Mouse (Mus musculus) CH12.LX (cell line): ENCODE measurements around the gene Gm9817. TPM values are rescaled to one million over a fixed set of nuclear protein-coding genes. Genes with fewer than 3 reads are reported as not detected.
A peak's percentile ranks its signal among the peaks of the same experiment; 100 is the strongest.
"Not testable (repeated sequence)": the region's sequence is repeated elsewhere in the genome, so short reads cannot be mapped to it uniquely, and the experiment has no call there.

ENCODE experiments used
- DNase-seq: peaks from one replicate; pipeline ENCODE4 v3.0.0-alpha.2; 2013; ENCODE audit errors: extremely low read depth
- H3K27ac ChIP-seq: 2 replicates; pipeline ENCODE4 v1.5.1; 2012; ENCODE audit warnings: low read depth, mild to moderate bottlenecking, control low read depth, moderate library complexity; ENCODE audit not compliant: insufficient read depth
- H3K27me3 ChIP-seq: replicated peaks from 2 replicates; pipeline ENCODE3; 2012; ENCODE audit warnings: inconsistent platforms
- H3K36me3 ChIP-seq, 2 experiments: replicated peaks in 1 of 2; 2 replicates each; pipeline versions ENCODE3 to v1.6.1; 2012; ENCODE audit warnings: inconsistent platforms in 1 of 2, low read length in 1 of 2, mild to moderate bottlenecking in 1 of 2, mixed read lengths in 1 of 2, moderate library complexity in 1 of 2; ENCODE audit not compliant: control insufficient read depth in 1 of 2, insufficient read depth in 1 of 2
- H3K4me1 ChIP-seq, 2 experiments: 2 replicates each; pipeline ENCODE4 v1.6.1; 2012; ENCODE audit warnings: inconsistent platforms in 1 of 2, moderate library complexity in 1 of 2; ENCODE audit not compliant: insufficient read depth in 2 of 2, control insufficient read depth in 1 of 2
- H3K4me2 ChIP-seq: 2 replicates; pipeline ENCODE4 v1.6.1; 2012; ENCODE audit warnings: low read depth, mild to moderate bottlenecking, control low read depth; ENCODE audit not compliant: poor library complexity, insufficient read depth, severe bottlenecking
- H3K4me3 ChIP-seq, 3 experiments: fragments of 150-350 bp in 1 of 3; sonication (generic) in 1 of 3; replicated peaks in 1 of 3; 2 replicates each; pipeline versions ENCODE3 to v1.5.1; 2011 to 2012; ENCODE audit warnings: low read depth in 2 of 3, low read length in 2 of 3, mild to moderate bottlenecking in 2 of 3, moderate library complexity in 2 of 3, control low read depth in 1 of 3, improper control_type of control experiment in 1 of 3, inconsistent platforms in 1 of 3, mixed read lengths in 1 of 3; ENCODE audit not compliant: poor library complexity in 1 of 3
- H3K79me2 ChIP-seq: replicated peaks from 2 replicates; pipeline ENCODE4 v1.6.1; 2012; ENCODE audit warnings: mild to moderate bottlenecking, moderate library complexity; ENCODE audit not compliant: control insufficient read depth, poor library complexity, insufficient read depth, severe bottlenecking; ENCODE audit errors: extremely low read depth
- H3K9ac ChIP-seq: 2 replicates; pipeline ENCODE4 v1.6.1; 2012; ENCODE audit warnings: low read depth, mild to moderate bottlenecking, control low read depth, moderate library complexity; ENCODE audit not compliant: insufficient read depth
- H3K9me3 ChIP-seq: replicated peaks from 2 replicates; pipeline ENCODE3; 2012; ENCODE audit warnings: low read length, inconsistent platforms, mixed read lengths
- BHLHE40 ChIP-seq: IDR thresholded peaks from 2 replicates; pipeline ENCODE4 v1.6.1; 2011; ENCODE audit warnings: mild to moderate bottlenecking, low read depth, low read length, improper control_type of control experiment
- CTCF ChIP-seq, 2 experiments: IDR thresholded peaks in 1 of 2; conservative IDR thresholded peaks in 1 of 2; 2 replicates each; pipeline ENCODE4 v1.5.1; 2011 to 2012; ENCODE audit warnings: low read depth in 2 of 2, low read length in 2 of 2, improper control_type of control experiment in 1 of 2, inconsistent platforms in 1 of 2, mild to moderate bottlenecking in 1 of 2, moderate library complexity in 1 of 2
- E2F4 ChIP-seq: IDR thresholded peaks from 2 replicates; pipeline ENCODE4 v1.6.1; 2011; ENCODE audit warnings: low read depth, low read length, improper control_type of control experiment; ENCODE audit not compliant: insufficient replicate concordance
- ELF1 ChIP-seq: IDR thresholded peaks from 2 replicates; pipeline ENCODE4 v1.6.1; 2014; ENCODE audit warnings: low read depth, mild to moderate bottlenecking, inconsistent platforms, low read length, improper control_type of control experiment
- EP300 ChIP-seq: IDR thresholded peaks from 2 replicates; pipeline ENCODE4 v1.6.1; 2011; ENCODE audit warnings: low read length, improper control_type of control experiment
- ETS1 ChIP-seq: conservative IDR thresholded peaks from 2 replicates; pipeline ENCODE4 v1.6.1; 2012; ENCODE audit warnings: low read depth, mild to moderate bottlenecking, inconsistent platforms, low read length, improper control_type of control experiment, moderate library complexity
- GABPA ChIP-seq: IDR thresholded peaks from 2 replicates; pipeline ENCODE4 v1.6.1; 2012; ENCODE audit warnings: low read depth, low read length, improper control_type of control experiment, inconsistent platforms; ENCODE audit not compliant: insufficient replicate concordance
- IRF4 ChIP-seq: IDR thresholded peaks from 2 replicates; pipeline ENCODE4 v1.6.1; 2014; ENCODE audit warnings: low read depth, mild to moderate bottlenecking, inconsistent platforms, low read length, improper control_type of control experiment
- JUND ChIP-seq: conservative IDR thresholded peaks from 2 replicates; pipeline ENCODE4 v1.6.1; 2011; ENCODE audit warnings: low read depth, low read length, improper control_type of control experiment
- MAX ChIP-seq: IDR thresholded peaks from 2 replicates; pipeline ENCODE4 v1.6.1; 2011; ENCODE audit warnings: low read length, improper control_type of control experiment
- MAZ ChIP-seq: IDR thresholded peaks from 2 replicates; pipeline ENCODE4 v1.6.1; 2012; ENCODE audit warnings: low read depth, mild to moderate bottlenecking, inconsistent platforms, low read length, improper control_type of control experiment, moderate library complexity
- MXI1 ChIP-seq: IDR thresholded peaks from 2 replicates; pipeline ENCODE4 v1.6.1; 2011; ENCODE audit warnings: mild to moderate bottlenecking, low read depth, low read length, improper control_type of control experiment
- MYC ChIP-seq: IDR thresholded peaks from 2 replicates; pipeline ENCODE4 v1.6.1; 2011; ENCODE audit warnings: low read depth, mild to moderate bottlenecking, improper control_type of control experiment, low read length
- NELFE ChIP-seq: IDR thresholded peaks from 2 replicates; pipeline ENCODE4 v1.6.1; 2011; ENCODE audit warnings: low read depth, low read length, improper control_type of control experiment
- NRF1 ChIP-seq: IDR thresholded peaks from 2 replicates; pipeline ENCODE4 v1.6.1; 2014; ENCODE audit warnings: low read depth, mild to moderate bottlenecking, inconsistent platforms, low read length, improper control_type of control experiment, moderate library complexity
- POLR2AphosphoS2 ChIP-seq: IDR thresholded peaks from 2 replicates; pipeline ENCODE4 v1.6.1; 2011; ENCODE audit warnings: low read depth, low read length, improper control_type of control experiment
- RAD21 ChIP-seq: IDR thresholded peaks from 2 replicates; pipeline ENCODE4 v1.6.1; 2011; ENCODE audit warnings: low read depth, mild to moderate bottlenecking, low read length, improper control_type of control experiment, moderate library complexity
- SMC3 ChIP-seq: IDR thresholded peaks from 2 replicates; pipeline ENCODE4 v1.6.1; 2011; ENCODE audit warnings: low read depth, low read length, improper control_type of control experiment
- TCF12 ChIP-seq: IDR thresholded peaks from 2 replicates; pipeline ENCODE4 v1.6.1; 2014; ENCODE audit warnings: low read depth, mild to moderate bottlenecking, inconsistent platforms, low read length, improper control_type of control experiment
- UBTF ChIP-seq: IDR thresholded peaks from 2 replicates; pipeline ENCODE4 v1.6.1; 2012; ENCODE audit warnings: low read depth, mild to moderate bottlenecking, inconsistent platforms, low read length, improper control_type of control experiment, moderate library complexity
- USF1 ChIP-seq: IDR thresholded peaks from 2 replicates; pipeline ENCODE4 v1.6.1; 2014; ENCODE audit warnings: low read depth, mild to moderate bottlenecking, inconsistent platforms, low read length, improper control_type of control experiment
- USF2 ChIP-seq: conservative IDR thresholded peaks from 2 replicates; pipeline ENCODE4 v1.6.1; 2011; ENCODE audit warnings: low read depth, low read length, improper control_type of control experiment
- ZC3H11A ChIP-seq: IDR thresholded peaks from 2 replicates; pipeline ENCODE4 v1.6.1; 2012; ENCODE audit warnings: low read depth, mild to moderate bottlenecking, inconsistent platforms, low read length, improper control_type of control experiment
- ZMIZ1 ChIP-seq: IDR thresholded peaks from 2 replicates; pipeline ENCODE4 v1.6.1; 2012; ENCODE audit warnings: low read depth, mild to moderate bottlenecking, inconsistent platforms, low read length, improper control_type of control experiment
- ZNF384 ChIP-seq: IDR thresholded peaks from 2 replicates; pipeline ENCODE4 v1.6.1; 2012; ENCODE audit warnings: low read depth, low read length, improper control_type of control experiment, inconsistent platforms
- dilution Hi-C: fragments of 300-500 bp; cut with MboI; formaldehyde crosslinking; loops from 2 replicates; pipeline ENCODE4 v1.14.3; 2020; ENCODE audit warnings: low sequenced_read_pairs; ENCODE audit not compliant: extremely low pct_unique_long_range_greater_than_20kb, extremely low pct_ligation_motif_present
- in situ Hi-C: fragments of 300-500 bp; cut with MboI; formaldehyde crosslinking; loops from 3 replicates; pipeline ENCODE4 v1.14.3; 2019; ENCODE audit warnings: low sequenced_read_pairs, low pct_ligation_motif_present, low pct_unique_long_range_greater_than_20kb, mixed read lengths
- polyA plus RNA-seq: library from polyadenylated mRNA; unstranded; fragments of >175 nt; gene quantifications from 2 replicates; pipeline ENCODE4 v1.2.1, GENCODE M21; 2012; ENCODE audit warnings: low read depth; ENCODE audit not compliant: insufficient read length
- total RNA-seq, 2 experiments: library from RNA; depleted of rRNA; stranded (reverse); fragments of 300-350 nt in 1 of 2; fragments of >200 nt in 1 of 2; gene quantifications; 2 replicates each; pipeline ENCODE4 v1.2.3; 2012 to 2014

The Gm9817 gene
- not detected in 2 replicates for total RNA-seq (2012; rRNA removed)
- not detected in 2 replicates for total RNA-seq (2014; rRNA removed)
- not detected in 2 replicates for polyA plus RNA-seq

DNA sequence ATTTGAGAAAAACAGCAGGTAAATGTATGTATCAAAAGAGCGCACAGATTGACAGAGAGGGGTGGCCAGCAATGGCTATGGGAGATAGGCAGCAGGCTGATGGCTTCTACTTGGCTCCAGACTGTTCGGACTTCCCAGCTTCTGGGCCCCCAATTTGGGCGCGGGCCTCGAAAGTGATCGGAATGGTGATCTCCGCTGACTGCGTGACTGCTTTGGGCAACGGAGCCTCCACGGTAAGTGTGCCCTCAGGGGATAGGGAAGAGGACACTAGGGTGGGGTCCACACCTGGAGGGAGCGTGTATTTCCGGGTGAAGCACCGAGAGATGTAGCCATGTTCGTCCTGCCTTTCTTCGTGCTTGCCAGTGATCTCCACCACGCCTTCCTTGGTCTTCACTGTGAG, at the start of gene Gm9817:
Gm9817 (plus strand) TSS at position 301 of the 400 bp plus-strand sequence.
- H3K36me3 ChIP-seq, H3K27ac ChIP-seq, H3K9me3 ChIP-seq, H3K79me2 ChIP-seq, in situ Hi-C loops, H3K9ac ChIP-seq, H3K4me1 ChIP-seq, H3K4me2 ChIP-seq, H3K4me3 ChIP-seq, dilution Hi-C loops, H3K27me3 ChIP-seq, DNase-seq: not testable (repeated sequence)

DNA sequence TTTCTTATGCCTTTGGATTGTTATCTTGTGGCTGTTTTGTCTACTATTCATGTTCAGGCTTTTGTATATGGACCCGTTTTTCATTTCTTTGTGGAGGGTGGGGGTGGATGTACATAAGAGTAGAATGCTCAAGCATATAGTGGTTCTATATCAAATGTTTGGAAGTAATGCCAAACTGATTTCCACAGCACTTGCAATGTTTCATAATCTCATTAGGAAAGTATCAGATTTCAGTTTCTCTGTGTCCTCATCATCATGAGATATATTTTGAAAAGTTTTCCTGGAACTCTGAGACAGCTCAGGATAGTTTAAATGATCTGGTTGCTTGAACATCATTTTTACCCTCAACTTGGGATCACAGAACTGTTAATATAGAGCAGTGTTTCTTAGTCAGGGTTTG, 48.7 kb upstream of the Gm9817 start:
- in situ Hi-C loops: loop anchor here (5.0 kb wide), 1 partner anchor 453 kb away; no protein-coding TSS in a partner anchor
- no peak for DNase-seq
- no peak for TF ChIP-seq GABPA
- no peak for TF ChIP-seq MAZ
- no peak for TF ChIP-seq POLR2AphosphoS2
- no peak for TF ChIP-seq NRF1
- no peak for TF ChIP-seq MXI1
- no peak for TF ChIP-seq EP300
- no peak for TF ChIP-seq JUND
- TF ChIP-seq USF1: no peak
- TF ChIP-seq UBTF: no peak
- TF ChIP-seq SMC3: no peak
- TF ChIP-seq IRF4: no peak
- no peak for TF ChIP-seq MYC
- no peak for TF ChIP-seq ETS1
- no peak for TF ChIP-seq MAX
- TF ChIP-seq, all 38 proteins: peak for 0

GRCm38 (mm10) chr13:45030830-45031229, 47.7 kb upstream of the Gm9817 start:
- Histone ChIP-seq H3K27me3 (no peaks in the 10 kb centered on the region), H3K79me2 (no peaks in the 10 kb centered on the region), H3K4me1 (peaks cover 0 to 5% of the 10 kb centered on the region in 2 experiments; a peak in 1 of 4 replicates), H3K27ac (no peak overlapping the region), H3K4me2 (peak overlapping the region; percentile 30; the same call in 1 of the 2 replicates), H3K36me3 (no peaks in the 10 kb centered on the region), H3K9me3 (no peaks in the 10 kb centered on the region), H3K9ac (no peak overlapping the region), H3K4me3 (no peak overlapping the region)
- TF ChIP-seq USF2 (no peak), E2F4 (no peak), BHLHE40 (peak; percentile 34; the same call in 1 of the 2 replicates), ZNF384 (0 out of 2 replicates have a peak, but pooled peaks have one; percentile 19), ZMIZ1 (no peak), POLR2AphosphoS2 (no peak), ZC3H11A (peak; percentile 76), MYC (peak; percentile 56; the same call in 1 of the 2 replicates), TCF12 (peak; percentile 70), NELFE (peak; percentile 63; the same call in 1 of the 2 replicates), RAD21 (peak; percentile 94), SMC3 (peak; percentile 99), JUND (peak; percentile 47; the same call in 1 of the 2 replicates), ELF1 (peak; percentile 60), MAZ (no peak), CTCF (conservative IDR thresholded peaks at IDR 0.05 in 1 of 2, IDR thresholded peaks at IDR 0.05 in 1 of 2; ENCODE audit: low read depth in 2 of 2, low read length in 2 of 2) (peak; percentile 86 to 100), IRF4 (peak; percentile 43; the same call in 1 of the 2 replicates)
- DNase-seq: peak; percentile 92
- dilution Hi-C loops (no loop called here), in situ Hi-C loops (loop anchor here (5.0 kb wide), 1 partner anchor 451 kb away; no protein-coding TSS in a partner anchor)

More for the DNA sequence above, 48.7 kb upstream of the Gm9817 start:
- H3K27me3 ChIP-seq: no peaks in the 10 kb centered on the region
- no peak overlapping the region for H3K9ac ChIP-seq
- no peak overlapping the region for H3K4me3 ChIP-seq
- H3K36me3 ChIP-seq: no peaks in the 10 kb centered on the region
- no peak overlapping the region for H3K27ac ChIP-seq
- H3K4me2 ChIP-seq: no peak overlapping the region
- H3K79me2 ChIP-seq: no peaks in the 10 kb centered on the region
- dilution Hi-C loops: no loop called here
- peaks cover 0 to 5% of the 10 kb centered on the region in 2 experiments; a peak in 1 of 4 replicates for H3K4me1 ChIP-seq
- no peaks in the 10 kb centered on the region for H3K9me3 ChIP-seq
